Mouse (Mus musculus) embryonic stem cell, embryonic (primary cell): ENCODE measurements around the gene Spryd4.

Source experiments
- CTCF ChIA-PET, 4 experiments: fragments of 300-600 bp in 2 of 4; fragments of 350-600 bp in 2 of 4; sonication (Branson Sonifier 250); formaldehyde crosslinking; loops; one replicate each; lab custom pipeline; 2022; ENCODE audit warnings: inconsistent platforms in 2 of 4; lab: Charles Lee
- POLR2A ChIA-PET, 4 experiments: fragments of 300-600 bp in 2 of 4; fragments of 350-600 bp in 2 of 4; sonication (Branson Sonifier 250); formaldehyde crosslinking; loops; one replicate each; lab custom pipeline; 2022; ENCODE audit warnings: antibody characterized with exemption in 4 of 4, inconsistent platforms in 1 of 4; lab: Charles Lee

Spryd4 gene

DNA sequence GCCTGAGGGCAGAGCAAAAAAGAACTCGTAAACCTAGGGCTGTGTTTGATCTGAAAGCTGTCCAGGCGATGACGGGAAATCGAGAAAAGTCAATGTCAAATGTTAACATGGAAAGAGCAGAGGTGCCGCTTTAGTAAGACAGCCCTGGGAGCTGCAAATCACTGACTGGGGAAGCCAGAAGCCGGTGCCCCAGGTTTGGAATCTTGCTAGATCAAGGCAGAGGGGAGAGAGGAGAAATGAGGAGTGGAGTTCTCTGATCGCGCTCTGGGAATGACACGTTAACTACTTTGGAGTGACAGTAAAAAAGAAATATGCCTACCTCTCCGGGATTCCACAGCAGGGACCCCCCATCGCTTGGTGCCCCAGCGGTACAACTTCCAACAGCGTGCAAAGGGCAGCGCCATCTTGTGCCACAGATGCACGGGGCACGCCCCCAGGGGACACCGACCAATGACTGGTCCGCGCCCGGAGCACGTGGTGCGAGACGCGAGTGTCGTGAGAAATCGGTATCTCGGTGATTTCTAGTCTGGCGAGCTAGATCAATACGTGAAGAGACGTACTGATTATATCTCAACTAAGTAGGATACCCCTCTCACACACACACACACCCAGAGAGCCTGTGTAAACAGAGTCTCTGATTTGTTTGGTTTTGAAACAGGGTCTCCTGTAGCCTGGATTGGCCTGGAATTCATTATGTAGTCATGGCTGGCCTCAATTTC is at the start of gene Spryd4:
TSS of gene Spryd4 (minus strand) at position 418 of the 719 bp plus-strand sequence.
- ChIA-PET POLR2A (interaction anchor here (0.6 to 5.2 kb wide), 58 partner anchors 7 to 655 kb away, joined by 3 to 66 read pairs (median 5); partner anchors contain the start of genes Cnpy2 (in 3 of the 4), Gls2 (in 3 of the 4), Baz2a (in 2 of the 4) and Mip (in 2 of the 4)), CTCF (interaction anchor here (0.5 to 2.6 kb wide), 16 partner anchors 8 to 674 kb away, joined by 3 to 18 read pairs (median 4); partner anchors contain the start of genes Baz2a (in 1 of the 4), Gls2 (in 1 of the 4), Mip (in 1 of the 4) and Nabp2 (in 1 of the 4))

DNA sequence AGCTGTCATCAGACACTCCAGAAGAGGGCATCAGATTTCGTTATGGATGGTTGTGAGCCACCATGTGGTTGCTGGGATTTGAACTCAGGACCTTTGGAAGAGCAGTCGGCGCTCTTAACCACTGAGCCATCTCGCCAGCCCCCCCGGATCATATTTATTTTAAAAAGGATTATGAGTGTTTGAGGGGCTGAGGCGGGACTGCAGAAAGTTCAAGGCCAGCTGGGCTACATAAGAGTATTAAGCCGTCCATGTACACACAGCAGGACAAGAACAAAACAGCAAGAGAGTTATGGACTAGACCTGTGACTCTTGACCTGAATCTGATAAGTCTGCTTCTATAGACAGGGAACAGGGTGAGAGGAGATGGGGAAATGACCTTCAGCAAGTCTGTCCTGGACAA is 48.8 kb upstream of the Spryd4 start:
- POLR2A ChIA-PET, result interaction anchor here in 2 of 4 experiments (0.8 to 1.3 kb wide), 6 partner anchors 10 to 84 kb away, joined by 3 read pairs; partner anchors contain the start of gene Stat2 (in 1 of the 2)
- CTCF ChIA-PET, result interaction anchor here in 1 of 4 experiments (0.6 kb wide), 1 partner anchor 30 kb away, joined by 5 read pairs; no protein-coding TSS in a partner anchor

DNA sequence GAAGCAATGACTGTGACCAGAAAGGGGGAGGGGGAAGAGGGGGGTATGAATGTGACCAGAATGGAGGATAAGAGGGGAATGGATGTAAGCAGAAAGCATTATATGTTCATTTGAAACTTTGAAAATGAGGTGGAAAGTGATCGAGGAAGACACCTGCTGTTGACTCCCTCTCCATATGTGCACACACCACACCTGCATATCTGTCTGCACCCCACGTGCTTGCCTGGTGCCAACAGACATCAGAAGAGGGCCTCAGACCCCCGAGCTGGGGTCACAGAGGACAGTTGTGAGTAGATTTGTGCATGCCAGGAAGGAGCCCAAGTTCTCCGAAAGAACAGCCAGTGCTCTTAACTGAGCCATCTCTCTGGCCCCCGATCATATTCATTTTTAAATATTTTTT is 48.3 kb upstream of the Spryd4 start:
- CTCF ChIA-PET, result interaction anchor here in 1 of 4 experiments (1.5 kb wide), 1 partner anchor 11 kb away, joined by 7 read pairs; the partner anchor contains the start of gene Stat2
- POLR2A ChIA-PET, result interaction anchor here in 3 of 4 experiments (0.6 to 2.5 kb wide), 8 partner anchors 10 to 234 kb away, joined by 3 to 15 read pairs (median 4); partner anchors contain the start of genes Stat2 (in 2 of the 3), Myl6 (in 1 of the 3) and Pan2 (in 1 of the 3)

DNA sequence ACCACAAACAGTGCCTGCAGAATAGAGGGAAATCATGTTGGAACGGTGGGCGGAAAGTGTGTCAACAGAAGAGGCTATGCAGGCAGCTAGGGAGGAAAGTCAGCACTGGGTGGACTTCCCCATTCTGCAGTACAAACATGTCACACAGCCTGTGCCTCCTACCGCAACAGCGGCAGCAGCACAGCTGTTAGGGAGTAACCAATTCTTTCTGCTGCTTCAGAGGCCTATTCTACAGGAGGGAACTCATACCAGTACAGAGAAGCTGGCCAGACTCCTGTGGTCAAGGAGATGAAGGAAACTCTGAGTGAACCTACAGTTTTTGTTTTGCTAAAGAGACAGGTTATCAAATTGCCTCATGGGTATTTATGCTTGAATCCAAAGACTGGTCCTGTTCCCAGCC is 47.3 kb upstream of the Spryd4 start:
- CTCF ChIA-PET, result interaction anchor here in 1 of 4 experiments (0.8 to 1.5 kb wide), 2 partner anchors 12 to 37 kb away, joined by 3 to 7 read pairs; partner anchors contain the start of gene Stat2
- POLR2A ChIA-PET, result interaction anchor here in 3 of 4 experiments (0.6 to 2.5 kb wide), 11 partner anchors 8 to 63 kb away, joined by 3 to 15 read pairs (median 3); partner anchors contain the start of genes Stat2 (in 2 of the 3), Cnpy2 (in 1 of the 3) and Pan2 (in 1 of the 3)

DNA sequence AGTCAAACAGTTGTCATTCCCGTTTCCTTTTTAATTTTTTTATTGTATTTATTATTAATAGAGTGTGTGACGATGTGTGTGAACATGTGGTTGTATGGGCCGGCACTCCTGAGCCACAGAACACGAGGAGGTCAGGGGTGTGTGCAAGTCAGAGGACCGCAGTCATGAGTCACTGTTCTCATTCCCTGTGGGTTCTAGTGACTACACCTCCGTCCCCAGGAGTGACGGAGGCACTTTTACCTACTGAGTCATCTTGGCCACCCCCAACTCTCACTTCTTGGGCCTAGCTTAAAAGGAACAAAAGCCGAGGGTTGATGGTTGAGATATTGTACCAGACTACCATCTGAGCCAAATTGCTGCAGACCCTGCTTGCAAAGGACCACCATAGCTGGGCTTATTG is 44.7 kb upstream of the Spryd4 start:
- ChIA-PET CTCF (interaction anchor here in 1 of 4 experiments (0.5 to 1.9 kb wide), 3 partner anchors 14 to 43 kb away, joined by 3 to 7 read pairs (median 3); partner anchors contain the start of gene Stat2), POLR2A (interaction anchor here in 3 of 4 experiments (0.5 to 2.5 kb wide), 10 partner anchors 9 to 1127 kb away, joined by 3 to 10 read pairs (median 6); partner anchors contain the start of genes Stat2 (in 2 of the 3), Gls2 (in 1 of the 3) and Pan2 (in 1 of the 3))

DNA sequence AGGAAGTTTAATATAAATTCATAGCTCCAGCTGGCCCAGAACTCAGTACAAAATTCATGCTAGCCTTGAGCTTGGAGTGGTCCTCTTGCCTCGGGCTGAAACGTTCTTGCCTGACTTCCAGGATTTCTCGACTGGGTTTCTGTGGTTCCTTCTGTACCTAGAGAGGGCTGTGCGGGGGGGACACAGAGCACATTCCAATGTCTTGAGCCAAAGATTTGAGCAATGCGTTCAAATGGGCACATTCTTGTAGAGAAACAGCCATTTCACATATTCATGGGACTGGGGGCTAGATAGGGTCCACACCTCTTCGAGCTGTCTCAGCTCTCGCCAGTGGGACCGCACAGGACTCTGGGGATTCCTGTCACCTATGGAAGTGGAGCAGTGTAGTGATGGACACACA is 44.3 kb upstream of the Spryd4 start:
- ChIA-PET CTCF (interaction anchor here in 1 of 4 experiments (1.9 kb wide), 1 partner anchor 43 kb away, joined by 7 read pairs; no protein-coding TSS in a partner anchor), POLR2A (interaction anchor here in 2 of 4 experiments (0.6 to 2.5 kb wide), 9 partner anchors 9 to 1126 kb away, joined by 3 to 10 read pairs (median 5); partner anchors contain the start of genes Pan2 (in 2 of the 2) and Stat2 (in 1 of the 2))

DNA sequence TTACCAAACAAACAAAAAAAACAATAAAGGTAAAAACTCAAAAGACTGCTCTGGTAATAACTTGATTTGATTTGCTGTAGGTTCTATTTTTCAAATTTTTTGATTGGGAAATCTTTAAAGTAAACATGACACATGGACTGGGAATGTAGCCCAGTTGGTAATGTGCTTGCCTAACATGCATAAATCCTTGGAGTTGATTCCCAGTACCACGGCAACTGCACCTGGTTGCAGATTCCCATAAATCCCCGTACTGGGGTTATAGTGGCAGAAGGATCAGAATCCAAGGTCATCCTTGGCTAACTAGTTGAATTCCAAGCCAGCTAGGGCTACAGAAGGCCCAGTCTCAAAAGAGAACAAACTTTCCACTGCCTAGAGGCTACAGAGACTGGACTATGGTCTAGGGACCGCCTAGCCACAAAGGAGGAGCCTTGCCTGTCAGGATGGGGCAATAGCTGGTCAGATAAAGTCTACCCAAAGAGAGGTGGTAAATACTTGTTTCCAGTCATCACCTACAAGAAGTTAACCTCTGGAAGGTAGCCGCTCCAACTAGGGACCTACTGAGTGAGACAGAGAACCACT is 42.2 kb upstream of the Spryd4 start, which contains the start of gene Apon:
TSS of gene Apon (plus strand) at position 420 of the 579 bp plus-strand sequence.
- ChIA-PET POLR2A (interaction anchor here in 3 of 4 experiments (0.7 to 3.4 kb wide), 6 partner anchors 10 to 460 kb away, joined by 3 to 18 read pairs (median 4); partner anchors contain the start of gene Stat2 (in 2 of the 3)), CTCF (no interaction called here)

DNA sequence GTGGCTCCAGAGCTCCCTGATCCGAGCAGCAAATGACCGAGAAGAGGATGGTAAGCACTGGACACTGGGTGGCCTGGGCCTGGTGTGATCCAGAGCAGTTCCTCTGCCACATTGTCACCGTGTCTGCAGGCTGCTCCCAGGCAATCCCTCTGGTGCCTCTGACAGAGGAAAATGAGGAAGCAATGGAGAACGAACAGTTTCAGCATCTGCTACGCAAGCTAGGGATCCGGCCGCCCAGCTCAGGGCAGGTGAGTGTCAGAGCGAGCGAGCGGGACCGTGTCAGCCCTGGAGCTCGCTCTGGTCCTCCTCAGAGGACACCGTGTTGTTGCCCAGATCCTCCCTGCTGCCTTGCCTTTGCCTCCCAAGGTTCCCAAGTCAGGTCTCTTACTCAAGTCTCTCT is 39.0 kb upstream of the Spryd4 start:
- ChIA-PET CTCF (interaction anchor here in 3 of 4 experiments (0.5 to 0.9 kb wide), 3 partner anchors 16 to 191 kb away, joined by 3 to 4 read pairs (median 3); no protein-coding TSS in a partner anchor), POLR2A (interaction anchor here (1.0 to 6.4 kb wide), 14 partner anchors 8 to 297 kb away, joined by 3 to 39 read pairs (median 5); partner anchors contain the start of genes Stat2 (in 2 of the 4), Timeless (in 2 of the 4), Apof (in 1 of the 4) and Gls2 (in 1 of the 4))

GRCm38 (mm10) chr10:128247020-128247732 is 35.6 kb upstream of the Spryd4 start:
- ChIA-PET CTCF (interaction anchor here in 3 of 4 experiments (0.5 to 1.7 kb wide), 15 partner anchors 9 to 264 kb away, joined by 3 to 6 read pairs (median 3); partner anchors contain the start of genes Stat2 (in 2 of the 3) and Baz2a (in 1 of the 3)), POLR2A (interaction anchor here (0.5 to 6.4 kb wide), 49 partner anchors 8 to 956 kb away, joined by 3 to 39 read pairs (median 4); partner anchors contain the start of genes Stat2 (in 3 of the 4), Gls2 (in 2 of the 4), Pan2 (in 2 of the 4) and Apof (in 1 of the 4))

DNA sequence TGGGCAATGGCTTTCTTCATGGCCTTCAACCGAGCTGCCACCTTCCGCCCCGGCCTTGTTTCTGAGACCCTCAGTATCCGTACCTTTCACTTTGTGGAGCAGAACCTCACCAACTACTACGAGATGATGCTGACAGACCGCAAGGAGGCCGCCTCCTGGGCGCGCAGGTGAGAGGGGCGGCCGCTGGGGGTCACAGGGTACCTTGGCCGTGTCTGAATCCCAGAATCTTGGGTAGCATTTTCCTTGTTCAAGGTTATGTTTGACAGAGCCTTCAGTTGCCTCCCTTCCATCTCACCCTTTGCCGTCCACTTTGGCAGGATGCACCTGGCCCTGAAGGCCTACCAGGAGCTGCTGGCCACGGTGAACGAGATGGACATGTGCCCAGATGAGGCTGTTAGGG is 32.5 kb upstream of the Spryd4 start:
- POLR2A ChIA-PET, result interaction anchor here in 2 of 4 experiments (0.6 to 2.6 kb wide), 8 partner anchors 9 to 152 kb away, joined by 3 to 8 read pairs (median 4); partner anchors contain the start of genes Apon (in 1 of the 2), Baz2a (in 1 of the 2) and Cnpy2 (in 1 of the 2)
- CTCF ChIA-PET, result no interaction called here

GRCm38 (mm10) chr10:128243252-128243651 is 31.6 kb upstream of the Spryd4 start:
- POLR2A ChIA-PET, result interaction anchor here in 3 of 4 experiments (0.6 to 2.7 kb wide), 18 partner anchors 9 to 226 kb away, joined by 3 to 9 read pairs (median 4); partner anchors contain the start of genes Cnpy2 (in 2 of the 3), Apon (in 1 of the 3), Baz2a (in 1 of the 3) and Gls2 (in 1 of the 3)
- CTCF ChIA-PET, result interaction anchor here in 3 of 4 experiments (0.7 to 1.4 kb wide), 5 partner anchors 10 to 67 kb away, joined by 3 to 5 read pairs (median 4); partner anchors contain the start of genes Stat2 (in 1 of the 3) and Timeless (in 1 of the 3)

DNA sequence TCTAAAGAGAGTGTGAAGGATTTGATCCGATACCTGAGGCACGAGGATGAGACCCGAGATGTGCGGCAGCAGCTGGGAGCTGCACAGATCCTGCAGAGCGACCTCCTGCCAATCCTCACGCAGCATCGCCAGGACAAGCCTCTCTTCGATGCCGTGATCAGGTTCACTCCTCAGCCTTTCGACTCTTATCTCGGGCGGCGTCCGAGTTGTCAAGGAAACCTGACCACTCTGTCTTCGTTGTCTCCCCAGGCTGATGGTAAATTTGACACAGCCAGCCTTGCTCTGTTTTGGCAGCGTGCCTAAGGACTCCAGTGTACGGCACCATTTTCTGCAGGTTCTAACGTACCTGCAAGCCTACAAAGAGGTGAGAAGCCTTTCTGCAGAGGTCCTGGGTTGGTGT is 28.5 kb upstream of the Spryd4 start:
- ChIA-PET POLR2A (interaction anchor here in 3 of 4 experiments (0.6 to 4.4 kb wide), 16 partner anchors 8 to 157 kb away, joined by 3 to 26 read pairs (median 4); partner anchors contain the start of genes Atp5b (in 1 of the 3), Gls2 (in 1 of the 3), Spryd4 (in 1 of the 3) and Stat2 (in 1 of the 3)), CTCF (no interaction called here)

- POLR2A ChIA-PET, result interaction anchor here in 2 of 4 experiments (0.6 to 4.4 kb wide), 19 partner anchors 9 to 309 kb away, joined by 3 to 26 read pairs (median 5); partner anchors contain the start of genes Gls2 (in 1 of the 2), Spryd4 (in 1 of the 2) and Zc3h10 (in 1 of the 2)
- CTCF ChIA-PET, result interaction anchor here in 3 of 4 experiments (0.7 to 1.1 kb wide), 3 partner anchors 27 to 232 kb away, joined by 3 to 4 read pairs (median 3); no protein-coding TSS in a partner anchor
Measured at GRCm38 (mm10) chr10:128239140-128239539, 27.5 kb upstream of the Spryd4 start.

GRCm38 (mm10) chr10:128237807-128238480 is 26.3 kb upstream of the Spryd4 start:
- CTCF ChIA-PET, result interaction anchor here in 2 of 4 experiments (0.6 to 1.6 kb wide), 2 partner anchors 10 to 212 kb away, joined by 3 to 4 read pairs; no protein-coding TSS in a partner anchor
- POLR2A ChIA-PET, result interaction anchor here in 3 of 4 experiments (0.6 to 4.4 kb wide), 17 partner anchors 9 to 195 kb away, joined by 3 to 26 read pairs (median 4); partner anchors contain the start of genes Cnpy2 (in 2 of the 3), Nabp2 (in 1 of the 3), Rnf41 (in 1 of the 3) and Spryd4 (in 1 of the 3)

DNA sequence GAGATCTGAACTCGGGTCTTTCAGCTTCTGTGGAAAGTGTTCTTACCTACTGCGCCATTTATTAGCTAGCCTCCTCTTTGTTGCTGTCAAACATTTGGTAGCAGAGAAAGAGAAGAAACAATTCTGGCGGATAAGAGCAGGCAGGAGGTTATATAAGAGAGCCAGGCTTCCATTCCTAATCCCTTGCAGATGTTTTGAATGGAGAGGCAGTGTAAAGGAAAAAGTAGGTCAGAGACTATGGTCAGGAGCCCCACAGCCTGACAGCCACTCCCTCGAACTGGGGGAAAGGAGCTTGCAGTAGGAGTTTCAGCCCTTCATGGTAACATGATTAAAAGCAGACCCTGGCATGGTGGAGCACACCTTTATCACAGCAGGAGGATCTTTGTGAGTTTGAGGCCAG is 24.7 kb upstream of the Spryd4 start:
- CTCF ChIA-PET, result interaction anchor here in 2 of 4 experiments (0.5 to 0.6 kb wide), 2 partner anchors 11 to 600 kb away, joined by 3 to 5 read pairs; no protein-coding TSS in a partner anchor
- POLR2A ChIA-PET, result interaction anchor here in 3 of 4 experiments (0.6 to 4.4 kb wide), 13 partner anchors 10 to 394 kb away, joined by 3 to 26 read pairs (median 4); partner anchors contain the start of genes Myl6 (in 1 of the 3) and Spryd4 (in 1 of the 3)
